Mouse (Mus musculus) stomach, postnatal 0 days (tissue): ENCODE data around the gene Ankle2. TPM values are rescaled to one million over a fixed set of nuclear protein-coding genes. Genes with fewer than 3 reads are reported as not detected.

Experiments
- ATAC-seq: fragments of 200-750 bp; cut with Nextera tagmentation; 2 replicates; pipeline ENCODE4 v1.8.0; 2017; ENCODE audit not compliant: low FRiP score, low TSS enrichment
- DNase-seq: peaks from one replicate; pipeline ENCODE4 v3.0.0-alpha.2; 2016; ENCODE audit warnings: low spot score
- H3K27ac ChIP-seq: fragments of 300-500 bp; sonication (generic); replicated peaks from 2 replicates; pipeline ENCODE4 v1.5.1; 2014; ENCODE audit warnings: mild to moderate bottlenecking, control low read depth
- H3K27me3 ChIP-seq: fragments of 300-500 bp; sonication (generic); 2 replicates; pipeline ENCODE4 v1.6.1; 2014; ENCODE audit warnings: low read length; ENCODE audit not compliant: control insufficient read depth, insufficient read depth
- H3K36me3 ChIP-seq: fragments of 300-500 bp; sonication (generic); 2 replicates; pipeline ENCODE4 v1.6.1; 2014; ENCODE audit warnings: low read length, mixed read lengths; ENCODE audit not compliant: control insufficient read depth, insufficient read depth
- H3K4me1 ChIP-seq: fragments of 300-500 bp; sonication (generic); replicated peaks from 2 replicates; pipeline ENCODE4 v1.6.1; 2014; ENCODE audit warnings: antibody characterized with exemption; ENCODE audit not compliant: control insufficient read depth, insufficient read depth
- H3K4me2 ChIP-seq: fragments of 300-500 bp; sonication (generic); replicated peaks from 2 replicates; pipeline ENCODE4 v1.6.1; 2014; ENCODE audit warnings: low read depth, mild to moderate bottlenecking, control low read depth, moderate library complexity
- H3K4me3 ChIP-seq: fragments of 300-500 bp; sonication (generic); 2 replicates; pipeline ENCODE4 v1.5.1; 2014; ENCODE audit warnings: low read depth, low read length, control low read depth
- H3K9ac ChIP-seq: fragments of 300-500 bp; sonication (generic); 2 replicates; pipeline ENCODE4 v1.6.1; 2014; ENCODE audit warnings: mild to moderate bottlenecking, low read length, control low read depth, mixed read lengths
- H3K9me3 ChIP-seq: fragments of 300-500 bp; sonication (generic); 2 replicates; pipeline ENCODE4 v1.6.1; 2016; ENCODE audit warnings: low read length; ENCODE audit not compliant: control insufficient read depth
- CTCF ChIP-seq: IDR thresholded peaks from 2 replicates; pipeline ENCODE4 v1.5.1; 2016; ENCODE audit warnings: antibody characterized with exemption, low read depth, mild to moderate bottlenecking, moderate library complexity
- EP300 ChIP-seq: optimal IDR thresholded peaks from 2 replicates; pipeline ENCODE3; 2016; ENCODE audit warnings: antibody characterized with exemption
- WGBS: fragments of 180-500 bp; shearing (Covaris S2); extraction: QIAGEN DNeasy Blood & Tissue Kit; methylation state at CpG from one replicate; pipeline ENCODE4 v1.1.7; 2014; 5-methylcytosine and 5-hydroxymethylcytosine counted together
- polyA plus RNA-seq: library from polyadenylated mRNA; unstranded; fragments of >200 nt; fragmentation: Nextera tagmentation; extraction: Ambion mirVana; gene quantifications from 2 replicates; pipeline ENCODE4 v1.2.1, GENCODE M21; 2015

The Ankle2 gene
- polyA plus RNA-seq, 1 experiment from 2014 or later: 11.2 TPM

- Histone ChIP-seq H3K4me3 (peak overlapping the region; percentile 54), H3K9me3 (no peaks in the 10 kb centered on the region), H3K4me2 (peak overlapping the region; percentile 99), H3K4me1 (no peaks in the 10 kb centered on the region; the same call in 1 of the 2 replicates), H3K27me3 (no peaks in the 10 kb centered on the region), H3K9ac (no peak overlapping the region), H3K27ac (no peak overlapping the region), H3K36me3 (no peaks in the 10 kb centered on the region)
- ATAC-seq: no peak
- DNase-seq: peak; percentile 17
- WGBS: 4% methylated on average over 15 of the region's 15 CpGs
- no peak for TF ChIP-seq EP300
- no peak for TF ChIP-seq CTCF
Measured at GRCm38 (mm10) chr5:110285156-110285555, 54.4 kb downstream of the Ankle2 start.

GRCm38 (mm10) chr5:110285770-110286445 is 55.1 kb downstream of the Ankle2 start, which contains the start of the genes Pxmp2 and Pole:
Pxmp2 (minus strand) TSS chr5:110286186.
Pole (plus strand) TSS chr5:110286306.
- Histone ChIP-seq H3K9me3 (no peaks in the 10 kb centered on the region), H3K27me3 (no peaks in the 10 kb centered on the region), H3K36me3 (no peaks in the 10 kb centered on the region), H3K9ac (peak within 1 kb of the TSS; percentile 72), H3K4me1 (no peaks in the 10 kb centered on the region; the same call in 1 of the 2 replicates), H3K4me2 (peak within 1 kb of the TSS; percentile 99), H3K4me3 (peak within 1 kb of the TSS; percentile 54), H3K27ac (0 out of 2 replicates have a peak within 1 kb of the TSS, but pooled peaks have one; percentile 45)
- TF ChIP-seq EP300: no peak
- TF ChIP-seq CTCF: no peak
- DNase-seq (peak; percentile 96), ATAC-seq (peak; percentile 99)
- WGBS: under 1% methylated on average over 61 of the region's 64 CpGs

GRCm38 (mm10) chr5:110286446-110287083 is 55.8 kb downstream of the Ankle2 start:
- H3K9me3 ChIP-seq: no peaks in the 10 kb centered on the region
- 1% methylated on average over 30 of the region's 31 CpGs for WGBS
- ATAC-seq (peak; percentile 68), DNase-seq (no peak)
- H3K9ac ChIP-seq: peak overlapping the region; percentile 72
- H3K27me3 ChIP-seq: no peaks in the 10 kb centered on the region
- peak overlapping the region; percentile 99 for H3K4me2 ChIP-seq
- H3K4me1 ChIP-seq: no peaks in the 10 kb centered on the region; the same call in 1 of the 2 replicates
- no peaks in the 10 kb centered on the region for H3K36me3 ChIP-seq
- no peak for TF ChIP-seq EP300
- no peak for TF ChIP-seq CTCF
- 0 out of 2 replicates have a peak overlapping the region, but pooled peaks have one; percentile 45 for H3K27ac ChIP-seq
- H3K4me3 ChIP-seq: peak overlapping the region; percentile 54

- Histone ChIP-seq H3K4me1 (no peaks in the 10 kb centered on the region; the same call in 1 of the 2 replicates), H3K4me2 (no peak overlapping the region; the same call in 1 of the 2 replicates), H3K27me3 (no peaks in the 10 kb centered on the region), H3K9ac (no peak overlapping the region), H3K27ac (no peak overlapping the region), H3K4me3 (no peak overlapping the region), H3K9me3 (no peaks in the 10 kb centered on the region), H3K36me3 (no peaks in the 10 kb centered on the region)
- DNase-seq (no peak), ATAC-seq (no peak)
- 51% methylated on average over 2 of the region's 2 CpGs for WGBS
- no peak for TF ChIP-seq EP300
- TF ChIP-seq CTCF: no peak
Measured at GRCm38 (mm10) chr5:110287084-110287475, 56.3 kb downstream of the Ankle2 start.

GRCm38 (mm10) chr5:110291649-110292048 is 60.8 kb downstream of the Ankle2 start:
- Histone ChIP-seq H3K27me3 (no peaks in the 10 kb centered on the region), H3K27ac (no peak overlapping the region), H3K4me1 (no peaks in the 10 kb centered on the region; the same call in 1 of the 2 replicates), H3K4me2 (no peak overlapping the region), H3K36me3 (no peaks in the 10 kb centered on the region), H3K9me3 (no peaks in the 10 kb centered on the region), H3K4me3 (no peak overlapping the region), H3K9ac (no peak overlapping the region)
- DNase-seq: no peak
- no peak for ATAC-seq
- TF ChIP-seq EP300 (no peak), CTCF (no peak)
- WGBS: 90% methylated on average over 1 of the region's 1 CpGs

GRCm38 (mm10) chr5:110296637-110297036 is 65.8 kb downstream of the Ankle2 start:
- Histone ChIP-seq H3K27me3 (no peaks in the 10 kb centered on the region), H3K4me1 (no peaks in the 10 kb centered on the region), H3K9me3 (no peaks in the 10 kb centered on the region), H3K27ac (no peak overlapping the region), H3K4me2 (no peak overlapping the region), H3K36me3 (0 out of 2 replicates have a peak, but pooled peaks cover 3% of the 10 kb centered on the region), H3K4me3 (no peak overlapping the region), H3K9ac (no peak overlapping the region)
- DNase-seq (no peak), ATAC-seq (no peak)
- WGBS: 92% methylated on average over 1 of the region's 1 CpGs
- TF ChIP-seq EP300: no peak
- no peak for TF ChIP-seq CTCF
